Mouse (Mus musculus) limb, embryonic 12.5 days (tissue): ENCODE results near the gene Klf3. TPM values are rescaled to one million over a fixed set of nuclear protein-coding genes. Genes with fewer than 3 reads are reported as not detected.

Experiments
- ATAC-seq: fragments of 200-750 bp; cut with Nextera tagmentation; 2 replicates; pipeline ENCODE4 v1.8.0; 2017; ENCODE audit warnings: low read depth, moderate TSS enrichment; ENCODE audit not compliant: insufficient number of reproducible peaks, insufficient read depth, low FRiP score, low TSS enrichment
- H3K27ac ChIP-seq: fragments of 300-500 bp; sonication (generic); 2 replicates; pipeline ENCODE4 v1.5.1; 2016; ENCODE audit warnings: mild to moderate bottlenecking, moderate library complexity
- H3K27me3 ChIP-seq: fragments of 300-500 bp; sonication (generic); 2 replicates; pipeline ENCODE4 v1.6.1; 2016; ENCODE audit warnings: mild to moderate bottlenecking, moderate library complexity
- H3K36me3 ChIP-seq: fragments of 300-500 bp; sonication (generic); 2 replicates; pipeline ENCODE4 v1.6.1; 2016; ENCODE audit warnings: mild to moderate bottlenecking, moderate library complexity
- H3K4me1 ChIP-seq: fragments of 300-500 bp; sonication (generic); replicated peaks from 2 replicates; pipeline ENCODE4 v1.6.1; 2016
- H3K4me2 ChIP-seq: fragments of 300-500 bp; sonication (generic); 2 replicates; pipeline ENCODE4 v1.6.1; 2016; ENCODE audit warnings: mild to moderate bottlenecking, moderate library complexity
- H3K4me3 ChIP-seq: fragments of 300-500 bp; sonication (generic); replicated peaks from 2 replicates; pipeline ENCODE4 v1.5.1; 2016; ENCODE audit warnings: mild to moderate bottlenecking
- H3K9ac ChIP-seq: fragments of 300-500 bp; sonication (generic); replicated peaks from 2 replicates; pipeline ENCODE4 v1.6.1; 2016; ENCODE audit warnings: mild to moderate bottlenecking, moderate library complexity
- H3K9me3 ChIP-seq: fragments of 300-500 bp; sonication (generic); 2 replicates; pipeline ENCODE4 v1.6.1; 2016; ENCODE audit warnings: mild to moderate bottlenecking, moderate library complexity
- WGBS: fragments of 180-500 bp; shearing (Covaris S2); methylation state at CpG from one replicate; pipeline ENCODE4 v1.1.7; 2016; 5-methylcytosine and 5-hydroxymethylcytosine counted together
- polyA plus RNA-seq: library from polyadenylated mRNA; unstranded; fragments of >200 nt; fragmentation: Nextera tagmentation; extraction: Ambion mirVana; gene quantifications from 2 replicates; pipeline ENCODE4 v1.2.1, GENCODE M21; 2016

Klf3 gene
- polyA plus RNA-seq, 1 experiment from 2014 or later, result 37.8 TPM

- Histone ChIP-seq H3K36me3 (0 out of 2 replicates have a peak, but pooled peaks cover 4% of the 10 kb centered on the region), H3K27ac (no peak overlapping the region), H3K27me3 (no peaks in the 10 kb centered on the region), H3K4me2 (peak overlapping the region; percentile 65; the same call in 1 of the 2 replicates), H3K4me1 (peaks cover 23% of the 10 kb centered on the region), H3K4me3 (no peak overlapping the region), H3K9me3 (peaks cover 15% of the 10 kb centered on the region), H3K9ac (no peak overlapping the region)
- no peak for ATAC-seq
- 56% methylated on average over 2 of the region's 2 CpGs for WGBS
Measured at GRCm38 (mm10) chr5:64801545-64801944, 1.6 kb upstream of the Klf3 start.

- WGBS, result 4% methylated on average over 8 of the region's 8 CpGs
- H3K27me3 ChIP-seq, result no peaks in the 10 kb centered on the region
- 0 out of 2 replicates have a peak, but pooled peaks cover 4% of the 10 kb centered on the region for H3K36me3 ChIP-seq
- H3K4me2 ChIP-seq, result peak overlapping the region; percentile 65
- peaks cover 28% of the 10 kb centered on the region for H3K4me1 ChIP-seq
- H3K9ac ChIP-seq, result peak overlapping the region; percentile 92
- ATAC-seq, result no peak
- H3K27ac ChIP-seq, result peak overlapping the region; percentile 99
- peaks cover 15% of the 10 kb centered on the region for H3K9me3 ChIP-seq
- peak overlapping the region; percentile 78 for H3K4me3 ChIP-seq
Measured at GRCm38 (mm10) chr5:64802143-64802542, 1.0 kb upstream of the Klf3 start.

GRCm38 (mm10) chr5:64803720-64804462 lies 703 bp downstream of the Klf3 start:
- Histone ChIP-seq H3K27me3 (no peaks in the 10 kb centered on the region), H3K36me3 (0 out of 2 replicates have a peak, but pooled peaks cover 4% of the 10 kb centered on the region), H3K27ac (peak overlapping the region; percentile 99), H3K4me1 (peaks cover 44% of the 10 kb centered on the region), H3K9me3 (peaks cover 15% of the 10 kb centered on the region), H3K4me2 (peak overlapping the region; percentile 65), H3K9ac (peak overlapping the region; percentile 92), H3K4me3 (peak overlapping the region; percentile 78)
- 1% methylated on average over 66 of the region's 69 CpGs for WGBS
- no peak for ATAC-seq

GRCm38 (mm10) chr5:64805131-64805872 lies 2.1 kb downstream of the Klf3 start:
- Histone ChIP-seq H3K27ac (peak overlapping the region; percentile 90), H3K27me3 (no peaks in the 10 kb centered on the region), H3K4me2 (peak overlapping the region; percentile 65), H3K9ac (peak overlapping the region; percentile 50), H3K4me3 (peak overlapping the region; percentile 78), H3K4me1 (peaks cover 49% of the 10 kb centered on the region), H3K9me3 (0 out of 2 replicates have a peak, but pooled peaks cover 3% of the 10 kb centered on the region), H3K36me3 (0 out of 2 replicates have a peak, but pooled peaks cover 7% of the 10 kb centered on the region)
- WGBS, result 5% methylated on average over 7 of the region's 7 CpGs
- ATAC-seq, result no peak

- Histone ChIP-seq H3K27ac (peak overlapping the region; percentile 90), H3K4me2 (peak overlapping the region; percentile 65), H3K4me1 (peaks cover 56% of the 10 kb centered on the region), H3K9me3 (0 out of 2 replicates have a peak, but pooled peaks cover 3% of the 10 kb centered on the region), H3K9ac (peak overlapping the region; percentile 50), H3K4me3 (peak overlapping the region; percentile 78), H3K27me3 (no peaks in the 10 kb centered on the region), H3K36me3 (0 out of 2 replicates have a peak, but pooled peaks cover 3% of the 10 kb centered on the region)
- ATAC-seq, result no peak
- WGBS, result under 1% methylated on average over 7 of the region's 7 CpGs
Measured at GRCm38 (mm10) chr5:64805873-64806505, 2.8 kb downstream of the Klf3 start.

GRCm38 (mm10) chr5:64806600-64806999 lies 3.4 kb downstream of the Klf3 start:
- WGBS, result 10% methylated on average over 2 of the region's 2 CpGs
- no peak for ATAC-seq
- H3K9me3 ChIP-seq, result 0 out of 2 replicates have a peak, but pooled peaks cover under 1% of the 10 kb centered on the region
- H3K9ac ChIP-seq, result peak overlapping the region; percentile 50; the same call in 1 of the 2 replicates
- H3K27me3 ChIP-seq, result no peaks in the 10 kb centered on the region
- H3K4me1 ChIP-seq, result peaks cover 62% of the 10 kb centered on the region
- H3K36me3 ChIP-seq, result 0 out of 2 replicates have a peak, but pooled peaks cover 3% of the 10 kb centered on the region
- peak overlapping the region; percentile 78 for H3K4me3 ChIP-seq
- peak overlapping the region; percentile 65 for H3K4me2 ChIP-seq
- peak overlapping the region; percentile 90 for H3K27ac ChIP-seq

GRCm38 (mm10) chr5:64807159-64807558 lies 4.0 kb downstream of the Klf3 start:
- 0 out of 2 replicates have a peak, but pooled peaks cover 3% of the 10 kb centered on the region for H3K36me3 ChIP-seq
- H3K27ac ChIP-seq, result 0 out of 2 replicates have a peak overlapping the region, but pooled peaks have one; percentile 35
- H3K4me3 ChIP-seq, result no peak overlapping the region
- peak overlapping the region; percentile 10; the same call in 1 of the 2 replicates for H3K4me2 ChIP-seq
- peaks cover 64% of the 10 kb centered on the region for H3K4me1 ChIP-seq
- WGBS, result 67% methylated on average over 3 of the region's 3 CpGs
- no peak for ATAC-seq
- no peaks in the 10 kb centered on the region for H3K9me3 ChIP-seq
- H3K9ac ChIP-seq, result no peak overlapping the region
- H3K27me3 ChIP-seq, result no peaks in the 10 kb centered on the region

GRCm38 (mm10) chr5:64807603-64808002 lies 4.4 kb downstream of the Klf3 start:
- 53% methylated on average over 4 of the region's 4 CpGs for WGBS
- peak overlapping the region; percentile 1; the same call in 1 of the 2 replicates for H3K27ac ChIP-seq
- H3K4me2 ChIP-seq, result peak overlapping the region; percentile 10; the same call in 1 of the 2 replicates
- no peak for ATAC-seq
- no peak overlapping the region for H3K4me3 ChIP-seq
- 0 out of 2 replicates have a peak, but pooled peaks cover 3% of the 10 kb centered on the region for H3K36me3 ChIP-seq
- no peaks in the 10 kb centered on the region for H3K9me3 ChIP-seq
- no peak overlapping the region for H3K9ac ChIP-seq
- peaks cover 64% of the 10 kb centered on the region for H3K4me1 ChIP-seq
- no peaks in the 10 kb centered on the region for H3K27me3 ChIP-seq

- Histone ChIP-seq H3K9me3 (no peaks in the 10 kb centered on the region), H3K4me2 (peak overlapping the region; percentile 1; the same call in 1 of the 2 replicates), H3K36me3 (0 out of 2 replicates have a peak, but pooled peaks cover 3% of the 10 kb centered on the region), H3K9ac (no peak overlapping the region), H3K4me3 (no peak overlapping the region), H3K27ac (peak overlapping the region; percentile 1; the same call in 1 of the 2 replicates), H3K27me3 (no peaks in the 10 kb centered on the region), H3K4me1 (peaks cover 69% of the 10 kb centered on the region)
- ATAC-seq, result no peak
- 62% methylated on average over 24 of the region's 24 CpGs for WGBS
Measured at GRCm38 (mm10) chr5:64808106-64809010, 5.2 kb downstream of the Klf3 start.

GRCm38 (mm10) chr5:64809257-64809656 lies 6.1 kb downstream of the Klf3 start:
- H3K9me3 ChIP-seq, result no peaks in the 10 kb centered on the region
- H3K4me3 ChIP-seq, result no peak overlapping the region
- no peak overlapping the region for H3K4me2 ChIP-seq
- no peak overlapping the region for H3K9ac ChIP-seq
- H3K27me3 ChIP-seq, result no peaks in the 10 kb centered on the region
- H3K27ac ChIP-seq, result no peak overlapping the region
- no peak for ATAC-seq
- WGBS, result 91% methylated on average over 7 of the region's 7 CpGs
- H3K36me3 ChIP-seq, result 0 out of 2 replicates have a peak, but pooled peaks cover 3% of the 10 kb centered on the region
- H3K4me1 ChIP-seq, result peaks cover 69% of the 10 kb centered on the region
